Mouse (Mus musculus): ENCODE results near the gene Rspry1.
A peak's percentile ranks its signal among the peaks of the same experiment; 100 is the strongest.

Rspry1 gene

GRCm38 (mm10) chr8:94684287-94684686 is 82.5 kb downstream of the Rspry1 start:
- DNase-seq (ENCODE audit: low spot score in 2 of 2): no peak

GRCm38 (mm10) chr8:94685953-94686352 is 84.2 kb downstream of the Rspry1 start:
- DNase-seq (ENCODE audit: low spot score in 2 of 2): no peak

GRCm38 (mm10) chr8:94694701-94695100 is 93.0 kb downstream of the Rspry1 start:
- no peak for DNase-seq (ENCODE audit: low spot score in 2 of 2)

- DNase-seq (ENCODE audit: low spot score in 2 of 2): no peak
These were observed 93.7 kb downstream of the Rspry1 start for GRCm38 (mm10) chr8:94695341-94695993.

GRCm38 (mm10) chr8:94695994-94696384 is 94.3 kb downstream of the Rspry1 start, which contains the start of gene Pllp:
TSS of gene Pllp (minus strand) at chr8:94696278.
- no peak for DNase-seq (ENCODE audit: low spot score in 2 of 2)

- no peak for DNase-seq (ENCODE audit: low spot score in 2 of 2)
These were observed 94.8 kb downstream of the Rspry1 start for GRCm38 (mm10) chr8:94696566-94696965.

- DNase-seq (ENCODE audit: low spot score in 2 of 2): no peak
These were observed 96.2 kb downstream of the Rspry1 start for GRCm38 (mm10) chr8:94697956-94698355.

GRCm38 (mm10) chr8:94699366-94699765 is 97.6 kb downstream of the Rspry1 start:
- DNase-seq (ENCODE audit: low spot score in 2 of 2): no peak

- DNase-seq (ENCODE audit: low spot score in 2 of 2): no peak
These were observed 98.7 kb downstream of the Rspry1 start for GRCm38 (mm10) chr8:94700421-94700935.

- DNase-seq (ENCODE audit: low spot score in 2 of 2): no peak
These were observed 100.4 kb downstream of the Rspry1 start for GRCm38 (mm10) chr8:94702156-94702555.

- DNase-seq (ENCODE audit: low spot score in 2 of 2): peak; percentile 72 to 83
These were observed 101.4 kb downstream of the Rspry1 start for GRCm38 (mm10) chr8:94702844-94703813.

GRCm38 (mm10) chr8:94703972-94704668 is 102.4 kb downstream of the Rspry1 start:
- DNase-seq (ENCODE audit: low spot score in 2 of 2): peak; percentile 89 to 98

GRCm38 (mm10) chr8:94704669-94704984 is 102.9 kb downstream of the Rspry1 start:
- DNase-seq (ENCODE audit: low spot score in 2 of 2): no peak

GRCm38 (mm10) chr8:94705581-94706245 is 104.0 kb downstream of the Rspry1 start:
- no peak for DNase-seq (ENCODE audit: low spot score in 2 of 2)

GRCm38 (mm10) chr8:94706732-94707395 is 105.1 kb downstream of the Rspry1 start:
- DNase-seq (ENCODE audit: low spot score in 2 of 2): peak; percentile 66 to 71

All from heart, adult 9 months (tissue).